ENCODE assay signal across 17 mouse cellular contexts in genomic region chr5:100412886-100413285, GRCm38 (mm10). TPM values are rescaled to one million over a fixed set of nuclear protein-coding genes. Genes with fewer than 3 reads are reported as not detected.
DNase-seq lines count a peak whose midpoint lies in the region; ATAC-seq and TF ChIP-seq lines count a peak whose summit lies in the region.
"Had no signal": no experiment of that assay in that cellular context is flagged by ENCODE, and none has a peak within 500 bp of the region (broad histone marks: within the 10 kb centered on the region; RNA-seq: fewer than 3 reads in every experiment).

No protein-coding gene starts in this region.

- peak overlapping the region; percentile 70; the same call in 1 of the 2 replicates for H3K27ac ChIP-seq in kidney, adult 2 months (ENCODE audit: insufficient read depth, low read depth, low read length)
- H3K27ac ChIP-seq in kidney, embryonic 15.5 days = no peak overlapping the region
- no peak overlapping the region for H3K27ac ChIP-seq in intestine, embryonic 14.5 days (ENCODE audit: low read depth)
- H3K27ac ChIP-seq in intestine, postnatal 0 days (ENCODE audit: low read depth, low read length) = peak overlapping the region; percentile 50; the same call in 1 of the 2 replicates
- H3K27ac ChIP-seq in midbrain, embryonic 15.5 days = no peak overlapping the region
- H3K27ac ChIP-seq: hindbrain, embryonic 10.5 days; hindbrain, postnatal 0 days; lung, embryonic 15.5 days; neural tube, embryonic 12.5 days had no signal

- no peak overlapping the region for H3K9ac ChIP-seq in kidney, embryonic 15.5 days
- no peak overlapping the region for H3K9ac ChIP-seq in intestine, embryonic 14.5 days (ENCODE audit: low read length)
- no peak overlapping the region for H3K9ac ChIP-seq in intestine, postnatal 0 days (ENCODE audit: low read depth, low read length)
- H3K9ac ChIP-seq in midbrain, embryonic 15.5 days = no peak overlapping the region
- H3K9ac ChIP-seq: forebrain, postnatal 0 days; lung, embryonic 15.5 days; neural tube, embryonic 12.5 days had no signal

- no peak overlapping the region for H3ac ChIP-seq in myocyte (ENCODE audit: control insufficient read depth, insufficient read length)

- TF ChIP-seq POLR2A in kidney, adult 2 months (IDR thresholded peaks at IDR 0.05; ENCODE audit: low read depth, low read length) = no peak
- TF ChIP-seq POLR2A in myocyte (IDR thresholded peaks at IDR 0.05; ENCODE audit: insufficient read length, low read depth) = no peak

- H3K4me3 ChIP-seq in kidney, adult 2 months (ENCODE audit: insufficient read depth, low read depth, low read length) = no peak overlapping the region
- H3K4me3 ChIP-seq in kidney, embryonic 15.5 days (replicated peaks) = no peak overlapping the region
- H3K4me3 ChIP-seq in intestine, embryonic 14.5 days (ENCODE audit: low read depth, low read length) = no peak overlapping the region
- peak overlapping the region; percentile 17; the same call in 1 of the 2 replicates for H3K4me3 ChIP-seq in intestine, postnatal 0 days (ENCODE audit: low read depth, low read length)
- H3K4me3 ChIP-seq in myocyte = no peak overlapping the region
- H3K4me3 ChIP-seq in midbrain, embryonic 15.5 days = no peak overlapping the region
- H3K4me3 ChIP-seq: hindbrain, embryonic 10.5 days; lung, embryonic 15.5 days; neural tube, embryonic 12.5 days had no signal

- no peak for TF ChIP-seq CTCF in kidney, adult 2 months (conservative IDR thresholded peaks at IDR 0.05; ENCODE audit: insufficient read depth, insufficient read length, low read depth, low read length)
- TF ChIP-seq CTCF in intestine, postnatal 0 days (IDR thresholded peaks at IDR 0.05; ENCODE audit: low read depth) = no peak

- DNase-seq in kidney, adult 2 months = peak; percentile 76
- no peak for DNase-seq in intestine, embryonic 14.5 days (ENCODE audit: low spot score)
- DNase-seq in lung, adult 18-20 months = no peak
- DNase-seq: cerebellum, adult 2 months; forebrain, postnatal 0 days; kidney, postnatal 10 days; lung, postnatal 4 days; right cerebral cortex, postnatal 4 days; thymus, postnatal 25 days had no signal

- H3K36me3 ChIP-seq in kidney, adult 2 months (ENCODE audit: control insufficient read depth, insufficient read depth, low read length) = no peaks in the 10 kb centered on the region
- peaks cover 11% of the 10 kb centered on the region for H3K36me3 ChIP-seq in kidney, embryonic 15.5 days
- H3K36me3 ChIP-seq in intestine, embryonic 14.5 days (ENCODE audit: control insufficient read depth, insufficient read depth, low read length) = peaks cover 19% of the 10 kb centered on the region; the same call in 1 of the 2 replicates
- peaks cover 11% of the 10 kb centered on the region for H3K36me3 ChIP-seq in intestine, postnatal 0 days (ENCODE audit: control insufficient read depth, insufficient read depth)
- H3K36me3 ChIP-seq in myocyte (ENCODE audit: control insufficient read depth, insufficient read depth) = no peaks in the 10 kb centered on the region
- H3K36me3 ChIP-seq in midbrain, embryonic 15.5 days (replicated peaks) = no peaks in the 10 kb centered on the region
- H3K36me3 ChIP-seq: neural tube, embryonic 12.5 days had no signal

- H3K79me2 ChIP-seq in myocyte (ENCODE audit: control insufficient read depth, insufficient read depth) = peaks cover 78% of the 10 kb centered on the region

- H3K27me3 ChIP-seq in kidney, adult 2 months (replicated peaks; ENCODE audit: control insufficient read depth, insufficient read depth, low read length) = no peaks in the 10 kb centered on the region
- H3K27me3 ChIP-seq in kidney, embryonic 15.5 days = no peaks in the 10 kb centered on the region
- no peaks in the 10 kb centered on the region for H3K27me3 ChIP-seq in intestine, embryonic 14.5 days (replicated peaks; ENCODE audit: control insufficient read depth, insufficient read depth, low read length)
- no peaks in the 10 kb centered on the region for H3K27me3 ChIP-seq in intestine, postnatal 0 days (replicated peaks; ENCODE audit: control insufficient read depth, insufficient read depth, low read length)
- H3K27me3 ChIP-seq in myocyte (ENCODE audit: control insufficient read depth, insufficient read depth, insufficient read length) = no peaks in the 10 kb centered on the region
- H3K27me3 ChIP-seq in midbrain, embryonic 15.5 days (replicated peaks) = no peaks in the 10 kb centered on the region
- H3K27me3 ChIP-seq: lung, embryonic 15.5 days; neural tube, embryonic 12.5 days had no signal

- H3K4me2 ChIP-seq in kidney, embryonic 15.5 days = no peak overlapping the region; the same call in 1 of the 2 replicates
- peak overlapping the region; percentile 50 for H3K4me2 ChIP-seq in intestine, embryonic 14.5 days (ENCODE audit: low read length)
- H3K4me2 ChIP-seq in intestine, postnatal 0 days (replicated peaks; ENCODE audit: low read depth) = peak overlapping the region; percentile 68
- peak overlapping the region; percentile 89 for H3K4me2 ChIP-seq in myocyte (ENCODE audit: low read depth)
- H3K4me2 ChIP-seq in midbrain, embryonic 15.5 days = no peak overlapping the region
- H3K4me2 ChIP-seq: lung, embryonic 15.5 days; neural tube, embryonic 12.5 days had no signal

- peaks cover 24% of the 10 kb centered on the region; the same call in 1 of the 2 replicates for H3K4me1 ChIP-seq in kidney, adult 2 months (ENCODE audit: control insufficient read depth, insufficient read depth, low read length)
- peaks cover 29% of the 10 kb centered on the region for H3K4me1 ChIP-seq in kidney, embryonic 15.5 days
- peaks cover 32% of the 10 kb centered on the region for H3K4me1 ChIP-seq in intestine, embryonic 14.5 days (replicated peaks; ENCODE audit: control insufficient read depth, insufficient read depth, low read length)
- H3K4me1 ChIP-seq in intestine, postnatal 0 days (replicated peaks; ENCODE audit: control insufficient read depth, insufficient read depth, low read length) = 0 out of 2 replicates have a peak, but pooled peaks cover 14% of the 10 kb centered on the region
- peaks cover 19% of the 10 kb centered on the region for H3K4me1 ChIP-seq in midbrain, embryonic 15.5 days

- WGBS in kidney, adult 2 months = 30% methylated on average over 3 of the region's 3 CpGs
- WGBS in kidney, embryonic 15.5 days = 57% methylated on average over 3 of the region's 3 CpGs
- 62% methylated on average over 3 of the region's 3 CpGs for WGBS in intestine, embryonic 14.5 days
- 23% methylated on average over 3 of the region's 3 CpGs for WGBS in intestine, postnatal 0 days
- 88% methylated on average over 3 of the region's 3 CpGs for WGBS in midbrain, embryonic 15.5 days

- ATAC-seq in kidney, embryonic 15.5 days (replicated peaks; ENCODE audit: low FRiP score) = no peak
- ATAC-seq in intestine, embryonic 14.5 days (replicated peaks; ENCODE audit: low FRiP score, low TSS enrichment, low read depth) = no peak
- ATAC-seq in intestine, postnatal 0 days = no peak
- no peak for ATAC-seq in midbrain, embryonic 15.5 days (replicated peaks)
- ATAC-seq: forebrain, postnatal 0 days; hindbrain, postnatal 0 days had no signal

- H3K9me3 ChIP-seq in kidney, embryonic 15.5 days (replicated peaks) = no peaks in the 10 kb centered on the region
- no peaks in the 10 kb centered on the region for H3K9me3 ChIP-seq in intestine, embryonic 14.5 days (ENCODE audit: control insufficient read depth, low read length)
- H3K9me3 ChIP-seq in intestine, postnatal 0 days (ENCODE audit: control insufficient read depth) = no peaks in the 10 kb centered on the region
- no peaks in the 10 kb centered on the region for H3K9me3 ChIP-seq in midbrain, embryonic 15.5 days
- H3K9me3 ChIP-seq: hindbrain, embryonic 10.5 days; lung, embryonic 15.5 days; neural tube, embryonic 12.5 days had no signal

TF ChIP-seq in myocyte, 11 proteins besides CTCF, POLR2A, EP300 and RAD21:
- TF ChIP-seq E2F4 (IDR thresholded peaks at IDR 0.05; ENCODE audit: insufficient read depth) = no peak
- no peak for TF ChIP-seq CEBPB (IDR thresholded peaks at IDR 0.05; ENCODE audit: insufficient read depth, poor library complexity, severe bottlenecking)
- no peak for TF ChIP-seq MYOD1 (IDR thresholded peaks at IDR 0.05; ENCODE audit: control insufficient read depth in 1 of 3, insufficient read length in 2 of 3, low read depth in 2 of 3)
- TF ChIP-seq USF1 (IDR thresholded peaks at IDR 0.05; ENCODE audit: low read depth) = no peak
- TF ChIP-seq REST (IDR thresholded peaks at IDR 0.05; ENCODE audit: insufficient read depth, insufficient read length) = no peak
- TF ChIP-seq TCF3 (IDR thresholded peaks at IDR 0.05; ENCODE audit: insufficient read length, low read depth) = no peak
- no peak for TF ChIP-seq TCF12 (IDR thresholded peaks at IDR 0.05; ENCODE audit: insufficient read depth, poor library complexity, severe bottlenecking)

RNA-seq across cellular contexts. Expression of gene Sec31a, which starts 3.1 kb away (rescaled TPM):
- 244 and 248 TPM in 2 replicates for polyA plus RNA-seq in kidney, adult 2 months (2012; rRNA removed)
- polyA plus RNA-seq in kidney, embryonic 15.5 days (2015; fragmentation: Nextera tagmentation; extraction: Ambion mirVana) = 158 and 174 TPM in 2 replicates
- 170 TPM in 2 replicates for polyA plus RNA-seq in intestine, embryonic 14.5 days (2014; fragmentation: Nextera tagmentation; extraction: Ambion mirVana)
- 230 and 242 TPM in 2 replicates for polyA plus RNA-seq in intestine, postnatal 0 days (2015; fragmentation: Nextera tagmentation; extraction: Ambion mirVana)
- 168 TPM for polyA plus RNA-seq in myocyte (2012; fragmentation: generic; extraction: Trizol)
- polyA plus RNA-seq in midbrain, embryonic 15.5 days (2015; fragmentation: Nextera tagmentation; extraction: Ambion mirVana) = 101 and 102 TPM in 2 replicates

Comparison
In these comparisons a context has a peak if more than half of its experiments do, and no peak if none do; other contexts are left out.
1. H3K27ac ChIP-seq: peak in kidney, adult 2 months (single experiment) and intestine, postnatal 0 days (single experiment); none in kidney, embryonic 15.5 days (single experiment), intestine, embryonic 14.5 days (single experiment) and midbrain, embryonic 15.5 days (single experiment).
2. H3K4me2 ChIP-seq: peak in intestine, embryonic 14.5 days (single experiment), intestine, postnatal 0 days (single experiment) and myocyte (single experiment); none in kidney, embryonic 15.5 days (single experiment) and midbrain, embryonic 15.5 days (single experiment).